Mouse (Mus musculus) MEL (cell line): ENCODE measurements around the gene Mfn1. TPM values are rescaled to one million over a fixed set of nuclear protein-coding genes. Genes with fewer than 3 reads are reported as not detected.

Source experiments
- DNase-seq: peaks from one replicate; pipeline ENCODE4 v3.0.0; 2011; ENCODE audit warnings: low read depth, low spot score
- H3K27ac ChIP-seq: 2 replicates; pipeline ENCODE4 v1.5.1; 2012; ENCODE audit warnings: low read depth, mild to moderate bottlenecking, control low read depth, low read length, moderate library complexity; ENCODE audit not compliant: control insufficient read depth
- H3K27me3 ChIP-seq, 2 experiments: fragments of 150-350 bp in 1 of 2; sonication (generic) in 1 of 2; 2 replicates each; pipeline ENCODE4 v1.6.1; 2012; ENCODE audit warnings: low read length in 2 of 2, mild to moderate bottlenecking in 2 of 2, improper control_type of control experiment in 1 of 2, moderate library complexity in 1 of 2; ENCODE audit not compliant: insufficient read depth in 2 of 2, control insufficient read depth in 1 of 2
- H3K36me3 ChIP-seq, 2 experiments: 2 replicates each; pipeline ENCODE4 v1.6.1; 2012 to 2014; ENCODE audit warnings: low read length in 2 of 2, improper control_type of control experiment in 1 of 2, inconsistent platforms in 1 of 2, mild to moderate bottlenecking in 1 of 2; ENCODE audit not compliant: insufficient read depth in 2 of 2, control insufficient read depth in 1 of 2
- H3K4me1 ChIP-seq, 2 experiments: fragments of 150-350 bp in 1 of 2; sonication (generic) in 1 of 2; 2 replicates each; pipeline ENCODE4 v1.6.1; 2012; ENCODE audit warnings: low read length in 2 of 2, improper control_type of control experiment in 1 of 2, mild to moderate bottlenecking in 1 of 2; ENCODE audit not compliant: insufficient read depth in 2 of 2, control insufficient read depth in 1 of 2
- H3K4me3 ChIP-seq, 2 experiments: fragments of 150-350 bp in 1 of 2; sonication (generic) in 1 of 2; 2 replicates each; pipeline ENCODE4 v1.5.1; 2012; ENCODE audit warnings: low read depth in 2 of 2, low read length in 2 of 2, mild to moderate bottlenecking in 2 of 2, moderate library complexity in 2 of 2, control low read depth in 1 of 2, improper control_type of control experiment in 1 of 2; ENCODE audit not compliant: control insufficient read depth in 1 of 2, insufficient read depth in 1 of 2
- H3K79me2 ChIP-seq: 2 replicates; pipeline ENCODE4 v1.6.1; 2012; ENCODE audit warnings: mild to moderate bottlenecking, low read length, moderate library complexity; ENCODE audit not compliant: control insufficient read depth, poor library complexity, insufficient read depth
- H3K9ac ChIP-seq: 2 replicates; pipeline ENCODE4 v1.6.1; 2012; ENCODE audit warnings: low read depth, mild to moderate bottlenecking, control low read depth, low read length, moderate library complexity; ENCODE audit not compliant: control insufficient read depth, poor library complexity, severe bottlenecking
- H3K9me3 ChIP-seq: fragments of 150-350 bp; sonication (generic); replicated peaks from 2 replicates; pipeline ENCODE4 v1.6.1; 2012; ENCODE audit warnings: mild to moderate bottlenecking, low read length, improper control_type of control experiment, moderate library complexity; ENCODE audit not compliant: insufficient read depth
- BHLHE40 ChIP-seq: IDR thresholded peaks from 2 replicates; pipeline ENCODE4 v1.6.1; 2012; ENCODE audit warnings: low read depth, mild to moderate bottlenecking, inconsistent platforms, low read length, improper control_type of control experiment, borderline replicate concordance
- CHD1 ChIP-seq: IDR thresholded peaks from 2 replicates; pipeline ENCODE4 v1.6.1; 2012; ENCODE audit warnings: low read depth, mild to moderate bottlenecking, inconsistent platforms, low read length, improper control_type of control experiment
- CHD2 ChIP-seq: IDR thresholded peaks from 2 replicates; pipeline ENCODE4 v1.6.1; 2011; ENCODE audit warnings: low read length, improper control_type of control experiment
- CTCF ChIP-seq, 3 experiments: IDR thresholded peaks in 2 of 3; conservative IDR thresholded peaks in 1 of 3; 2 replicates each; pipeline ENCODE4 v1.5.1; 2011 to 2012; ENCODE audit warnings: low read length in 3 of 3, low read depth in 2 of 3, mild to moderate bottlenecking in 2 of 3, improper control_type of control experiment in 1 of 3, inconsistent platforms in 1 of 3, mixed read lengths in 1 of 3, moderate library complexity in 1 of 3; ENCODE audit not compliant: control insufficient read depth in 1 of 3, insufficient read depth in 1 of 3, poor library complexity in 1 of 3, severe bottlenecking in 1 of 3
- ELF1 ChIP-seq: IDR thresholded peaks from 2 replicates; pipeline ENCODE4 v1.6.1; 2014; ENCODE audit warnings: low read depth, mild to moderate bottlenecking, inconsistent platforms, low read length, improper control_type of control experiment, moderate library complexity
- ETS1 ChIP-seq: IDR thresholded peaks from 2 replicates; pipeline ENCODE4 v1.6.1; 2012; ENCODE audit warnings: low read depth, mild to moderate bottlenecking, inconsistent platforms, low read length, improper control_type of control experiment, moderate library complexity
- HCFC1 ChIP-seq: IDR thresholded peaks from 2 replicates; pipeline ENCODE4 v1.6.1; 2012; ENCODE audit warnings: low read depth, mild to moderate bottlenecking, inconsistent platforms, low read length, improper control_type of control experiment, moderate library complexity
- JUND ChIP-seq: IDR thresholded peaks from 2 replicates; pipeline ENCODE4 v1.6.1; 2011; ENCODE audit warnings: low read depth, mild to moderate bottlenecking, improper control_type of control experiment, low read length
- MAX ChIP-seq: IDR thresholded peaks from 2 replicates; pipeline ENCODE4 v1.6.1; 2011; ENCODE audit warnings: low read length, improper control_type of control experiment
- MAZ ChIP-seq: IDR thresholded peaks from 2 replicates; pipeline ENCODE4 v1.6.1; 2012; ENCODE audit warnings: low read depth, mild to moderate bottlenecking, inconsistent platforms, low read length, improper control_type of control experiment
- MYC ChIP-seq: IDR thresholded peaks from 2 replicates; pipeline ENCODE4 v1.6.1; 2011; ENCODE audit warnings: low read depth, mild to moderate bottlenecking, low read length, improper control_type of control experiment, moderate library complexity
- NRF1 ChIP-seq: IDR thresholded peaks from 2 replicates; pipeline ENCODE4 v1.6.1; 2014; ENCODE audit warnings: low read depth, mild to moderate bottlenecking, inconsistent platforms, low read length, improper control_type of control experiment, moderate library complexity; ENCODE audit not compliant: poor library complexity, insufficient read depth, severe bottlenecking
- POLR2AphosphoS2 ChIP-seq: IDR thresholded peaks from 2 replicates; pipeline ENCODE4 v1.6.1; 2011; ENCODE audit warnings: low read length, improper control_type of control experiment
- RCOR1 ChIP-seq: IDR thresholded peaks from 2 replicates; pipeline ENCODE4 v1.6.1; 2012; ENCODE audit warnings: low read depth, mild to moderate bottlenecking, inconsistent platforms, low read length, improper control_type of control experiment
- SMC3 ChIP-seq: IDR thresholded peaks from 2 replicates; pipeline ENCODE4 v1.6.1; 2011; ENCODE audit warnings: low read depth, low read length, improper control_type of control experiment
- TAL1 ChIP-seq: IDR thresholded peaks from 2 replicates; pipeline ENCODE4 v1.6.1; 2012; ENCODE audit warnings: mild to moderate bottlenecking, inconsistent platforms, low read length, moderate library complexity, mixed read lengths
- TCF12 ChIP-seq: IDR thresholded peaks from 2 replicates; pipeline ENCODE4 v1.6.1; 2014; ENCODE audit warnings: low read depth, mild to moderate bottlenecking, inconsistent platforms, low read length, improper control_type of control experiment, moderate library complexity
- USF1 ChIP-seq: IDR thresholded peaks from 2 replicates; pipeline ENCODE4 v1.6.1; 2014; ENCODE audit warnings: low read depth, mild to moderate bottlenecking, inconsistent platforms, low read length, improper control_type of control experiment, moderate library complexity
- USF2 ChIP-seq, 2 experiments: IDR thresholded peaks; 2 replicates each; pipeline ENCODE4 v1.6.1; 2011 to 2012; ENCODE audit warnings: improper control_type of control experiment in 2 of 2, low read length in 2 of 2, borderline replicate concordance in 1 of 2, inconsistent platforms in 1 of 2, low read depth in 1 of 2, mild to moderate bottlenecking in 1 of 2; ENCODE audit not compliant: insufficient read depth in 1 of 2
- ZKSCAN1 ChIP-seq: IDR thresholded peaks from 2 replicates; pipeline ENCODE4 v1.6.1; 2012; ENCODE audit warnings: low read depth, mild to moderate bottlenecking, inconsistent platforms, low read length, improper control_type of control experiment, moderate library complexity
- ZMIZ1 ChIP-seq: IDR thresholded peaks from 2 replicates; pipeline ENCODE4 v1.6.1; 2012; ENCODE audit warnings: low read depth, mild to moderate bottlenecking, inconsistent platforms, low read length, improper control_type of control experiment, moderate library complexity
- ZNF384 ChIP-seq: IDR thresholded peaks from 2 replicates; pipeline ENCODE4 v1.6.1; 2012; ENCODE audit warnings: low read depth, mild to moderate bottlenecking, inconsistent platforms, low read length, improper control_type of control experiment
- polyA plus RNA-seq, 2 experiments: library from polyadenylated mRNA; stranded (reverse) in 1 of 2; unstranded in 1 of 2; fragments of >175 nt in 1 of 2; fragments of >200 nt in 1 of 2; gene quantifications; 2 replicates each; pipeline versions ENCODE4 v1.2.1 to v1.2.4; 2012; ENCODE audit warnings: low replicate concordance in 2 of 2, low read depth in 1 of 2; ENCODE audit not compliant: insufficient read length in 2 of 2, insufficient read depth in 1 of 2, missing spikeins in 1 of 2
- total RNA-seq: library from RNA; depleted of rRNA; stranded (reverse); fragments of 300-350 nt; gene quantifications from 2 replicates; pipeline ENCODE4 v1.2.3, GENCODE M21; 2012

Gene Mfn1
- total and polyA plus RNA-seq, 3 experiments, result 25.5 to 29.4 TPM; not detected in 1

- Histone ChIP-seq H3K4me1 (peaks cover 0 to 2% of the 10 kb centered on the region in 2 experiments; a peak in 1 of 4 replicates), H3K79me2 (no peaks in the 10 kb centered on the region)
- no peak for DNase-seq
- no peak for TF ChIP-seq ZMIZ1
- no peak for TF ChIP-seq USF1
- TF ChIP-seq CHD1, result no peak
- TF ChIP-seq HCFC1, result no peak
- TF ChIP-seq SMC3, result no peak
- no peak for TF ChIP-seq ELF1
- no peak for TF ChIP-seq USF2 (IDR thresholded peaks at IDR 0.05; ENCODE audit: borderline replicate concordance in 1 of 2, insufficient read depth in 1 of 2, low read depth in 1 of 2, low read length in 2 of 2)
- TF ChIP-seq JUND, result no peak
- TF ChIP-seq NRF1, result no peak
- TF ChIP-seq CTCF (IDR thresholded peaks at IDR 0.05 in 2 of 3, conservative IDR thresholded peaks at IDR 0.05 in 1 of 3; ENCODE audit: control insufficient read depth in 1 of 3, insufficient read depth in 1 of 3, low read depth in 2 of 3, low read length in 3 of 3, poor library complexity in 1 of 3, severe bottlenecking in 1 of 3), result no peak
- no peak for TF ChIP-seq BHLHE40
- no peak for TF ChIP-seq CHD2
- TF ChIP-seq RCOR1, result no peak
- TF ChIP-seq, all 39 proteins: peak for 0
- Histone ChIP-seq H3K36me3 (no peaks in the 10 kb centered on the region), H3K27me3 (peaks cover 0 to 3% of the 10 kb centered on the region in 2 experiments; a peak in 1 of 4 replicates), H3K4me3 (no peak overlapping the region), H3K9ac (no peak overlapping the region), H3K27ac (no peak overlapping the region), H3K9me3 (no peaks in the 10 kb centered on the region)
Observed at GRCm38 (mm10) chr3:32490076-32490927, 39.0 kb upstream of the Mfn1 start.

DNA sequence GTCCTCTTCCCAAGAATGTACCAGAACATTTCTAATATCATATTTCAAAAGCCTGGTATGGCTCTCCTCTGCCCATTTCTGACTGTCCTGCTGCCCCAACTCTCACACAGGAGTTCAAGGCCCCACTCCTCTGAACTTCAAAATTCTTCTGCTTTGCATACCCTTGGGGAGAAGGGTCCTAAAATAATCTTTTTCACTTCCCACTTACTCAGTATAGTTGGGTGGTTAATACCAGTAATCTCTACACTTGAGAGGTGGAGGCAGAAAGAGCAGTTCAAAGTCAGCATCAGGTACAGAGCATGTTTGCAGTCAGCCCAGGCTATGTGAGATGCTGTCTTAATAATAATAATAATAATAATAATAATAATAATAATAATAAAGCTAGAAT is 38.3 kb upstream of the Mfn1 start:
- Histone ChIP-seq H3K79me2 (no peaks in the 10 kb centered on the region), H3K27me3 (peaks cover 0 to 3% of the 10 kb centered on the region in 2 experiments; a peak in 1 of 4 replicates), H3K9ac (no peak overlapping the region), H3K9me3 (no peaks in the 10 kb centered on the region), H3K27ac (no peak overlapping the region), H3K4me1 (peaks cover 0 to 2% of the 10 kb centered on the region in 2 experiments; a peak in 1 of 4 replicates), H3K4me3 (no peak overlapping the region), H3K36me3 (no peaks in the 10 kb centered on the region)
- DNase-seq, result no peak
- no peak for TF ChIP-seq MYC
- TF ChIP-seq ZNF384, result no peak
- no peak for TF ChIP-seq ZKSCAN1
- TF ChIP-seq TAL1, result no peak
- no peak for TF ChIP-seq BHLHE40
- no peak for TF ChIP-seq MAZ
- TF ChIP-seq NRF1, result no peak
- no peak for TF ChIP-seq ELF1
- TF ChIP-seq POLR2AphosphoS2, result no peak
- no peak for TF ChIP-seq USF1
- TF ChIP-seq TCF12, result no peak
- no peak for TF ChIP-seq MAX
- no peak for TF ChIP-seq ETS1
- TF ChIP-seq CHD2, result no peak
